Mouse (Mus musculus) naive thymus-derived CD4-positive, alpha-beta T cell, adult 2 months (primary cell): ENCODE measurements around the gene Tmem52.

Experiments used
- DNase-seq: peaks from one replicate; pipeline ENCODE4 v3.0.0-alpha.2; 2011; ENCODE audit warnings: low read depth

Tmem52 gene

GRCm38 (mm10) chr4:155510981-155511380 is 42.1 kb downstream of the Tmem52 start:
- DNase-seq, result no peak

- no peak for DNase-seq
These were observed 45.9 kb downstream of the Tmem52 start for GRCm38 (mm10) chr4:155514810-155515209.

- no peak for DNase-seq
These were observed 49.1 kb downstream of the Tmem52 start for GRCm38 (mm10) chr4:155517948-155518517.
